Mouse (Mus musculus): ENCODE measurements at regions not wholly inside any gene's neighbourhood (a gene's known extent, or its start where the extent isn't known, plus 50 kb on each side); places are given as distances from the start of the nearest gene placed in this dataset.

DNA sequence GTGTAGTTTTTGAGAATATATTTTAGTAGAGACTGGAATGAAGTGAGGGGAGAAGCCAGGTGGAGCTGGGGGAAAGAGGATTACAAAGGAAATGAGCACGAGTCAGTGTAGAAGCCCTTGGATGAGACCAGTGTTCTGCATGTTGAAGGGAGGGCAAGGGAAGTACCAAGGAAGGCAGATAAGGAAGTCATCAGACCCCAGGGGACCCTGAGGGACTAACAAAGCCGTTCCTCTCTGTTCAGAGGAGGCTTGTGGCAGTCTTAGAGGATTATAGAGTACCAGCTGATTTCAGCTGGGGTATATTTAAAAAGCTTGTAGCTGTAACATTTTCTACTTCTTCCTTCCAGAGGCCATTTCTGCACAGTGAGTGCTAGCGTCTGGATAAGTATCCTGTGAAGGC is 56.7 kb upstream of the Igsf9b start:
- no peak for DNase-seq (ENCODE audit: low spot score in 2 of 2)

GRCm38 (mm10) chr9:27240926-27241325 is 58.1 kb upstream of the Igsf9b start:
- no peak for DNase-seq (ENCODE audit: low spot score in 2 of 2)

- DNase-seq (ENCODE audit: low spot score in 2 of 2) = no peak
Measured at GRCm38 (mm10) chr9:27240491-27240890, 58.5 kb upstream of the Igsf9b start.

- no peak for DNase-seq (ENCODE audit: low spot score in 2 of 2)
Measured at GRCm38 (mm10) chr9:27232692-27233091, 66.3 kb upstream of the Igsf9b start.

DNA sequence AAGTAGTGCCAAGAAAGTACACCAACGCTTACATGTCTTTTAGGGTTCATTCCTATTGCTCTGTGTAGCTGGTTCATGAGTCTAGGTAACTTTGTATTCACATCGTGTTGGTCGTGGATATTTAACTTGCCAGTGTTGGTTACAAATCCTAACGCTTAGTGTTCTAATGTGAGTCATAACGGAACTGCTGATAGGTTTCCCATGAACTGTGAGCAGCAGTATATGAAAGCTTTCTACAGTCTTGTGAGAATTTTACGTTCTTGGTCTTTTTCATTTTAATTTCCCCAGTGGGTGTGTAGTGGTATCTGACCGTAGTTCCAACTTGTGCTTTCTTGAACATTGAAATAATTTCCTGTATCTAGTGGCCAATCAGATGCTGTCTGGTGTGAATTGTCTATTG is 71.5 kb upstream of the Igsf9b start:
- no peak for DNase-seq (ENCODE audit: low spot score in 2 of 2)

GRCm38 (mm10) chr9:27221183-27221582 is 66.0 kb upstream of the Jam3 start:
- no peak for DNase-seq (ENCODE audit: low spot score in 2 of 2)

- no peak for DNase-seq (ENCODE audit: low spot score in 2 of 2)
Measured at GRCm38 (mm10) chr9:27216024-27216423, 60.8 kb upstream of the Jam3 start.

DNA sequence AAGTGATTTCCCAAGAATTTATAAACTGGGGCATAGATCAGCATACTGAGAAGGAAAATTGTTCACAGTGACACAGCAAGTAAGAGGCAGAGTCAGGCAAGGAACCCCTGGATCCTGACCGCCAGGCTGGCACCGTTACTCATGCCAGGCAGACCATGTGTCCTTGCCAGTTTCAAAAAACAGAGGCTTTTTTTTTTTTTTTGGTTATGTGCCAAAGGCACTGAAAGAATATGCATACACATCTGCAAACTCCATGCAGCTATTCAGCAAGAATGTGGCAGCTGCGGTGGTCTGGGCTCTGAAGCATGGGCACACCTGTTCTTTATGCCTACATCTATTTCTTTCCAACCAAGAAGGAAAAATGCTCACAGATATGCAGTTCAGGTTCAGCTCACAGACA is 58.8 kb upstream of the Jam3 start:
- DNase-seq (ENCODE audit: low spot score in 2 of 2) = no peak

DNA sequence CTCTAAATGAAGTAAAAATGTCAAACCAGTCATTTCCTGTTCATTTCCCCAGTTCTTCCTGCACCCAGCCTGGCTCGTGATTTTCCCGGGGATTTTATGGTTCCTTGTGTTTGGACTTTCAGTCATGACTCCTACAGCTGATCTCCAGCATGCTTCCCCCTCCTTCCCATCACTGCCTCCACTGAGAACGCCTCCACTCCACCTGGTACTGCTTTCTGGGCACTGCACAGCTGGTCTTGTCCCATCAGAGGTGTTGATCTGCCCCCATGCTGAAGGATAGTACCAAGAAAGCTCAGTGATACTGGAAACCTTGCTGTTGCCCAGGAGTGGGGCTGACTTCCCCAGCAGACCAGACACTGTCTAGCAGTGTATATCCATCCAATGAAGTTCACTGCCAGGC is 53.6 kb upstream of the Jam3 start:
- peak; percentile 49 to 81 for DNase-seq (ENCODE audit: low spot score in 2 of 2)
